Mouse (Mus musculus) cerebellum, adult 11 months (tissue): ENCODE results near the gene Prdm16.

Experiments
- DNase-seq: peaks from one replicate; pipeline ENCODE4 v3.0.0; 2022

Gene Prdm16

DNA sequence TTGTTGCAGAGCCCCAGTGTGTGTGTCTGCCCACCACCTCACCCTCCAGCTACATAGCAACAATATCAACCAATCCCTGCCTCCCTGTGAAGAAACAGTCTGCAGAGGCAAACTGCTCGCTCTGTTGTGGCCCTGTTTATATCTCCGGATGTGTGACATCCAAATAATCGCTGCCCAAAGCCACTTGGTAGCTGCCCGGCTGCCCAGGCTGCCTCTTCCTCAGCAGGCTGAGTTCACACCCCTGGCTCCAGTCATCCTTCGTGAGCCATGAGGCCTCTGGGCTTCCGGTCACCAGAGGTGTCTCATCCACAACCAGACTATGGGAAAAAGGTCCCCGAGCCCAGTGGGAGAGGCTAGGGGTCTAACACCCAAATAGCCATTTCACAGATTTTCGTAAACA, 164.1 kb downstream of the Prdm16 start:
- DNase-seq = no peak

- DNase-seq = no peak
These were observed 165.1 kb downstream of the Prdm16 start for GRCm38 (mm10) chr4:154471447-154472101.

- DNase-seq = no peak
These were observed 170.4 kb downstream of the Prdm16 start for GRCm38 (mm10) chr4:154466305-154466704.

- no peak for DNase-seq
These were observed 171.6 kb downstream of the Prdm16 start for GRCm38 (mm10) chr4:154465123-154465522.

- DNase-seq = no peak
These were observed 176.7 kb downstream of the Prdm16 start for GRCm38 (mm10) chr4:154460021-154460420.

DNA sequence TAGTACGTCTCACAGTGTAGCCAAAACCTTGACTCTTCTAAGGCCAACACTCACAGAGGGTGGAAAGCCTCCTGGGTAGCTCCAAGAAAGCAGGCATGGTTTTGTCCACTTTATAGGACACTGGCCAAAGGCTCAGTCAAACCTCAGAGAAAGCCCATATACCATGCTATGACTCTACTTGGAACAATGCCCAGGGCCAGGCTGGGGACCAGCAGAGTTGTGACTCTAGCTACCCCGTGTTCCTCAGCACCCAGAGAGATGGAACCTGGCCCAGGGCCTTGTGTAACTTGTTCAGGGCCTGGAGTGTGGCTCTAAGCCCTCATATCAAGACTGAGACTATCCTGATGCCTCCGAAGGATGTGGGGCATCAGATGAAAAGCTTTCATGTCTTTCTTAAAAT, 178.9 kb downstream of the Prdm16 start:
- no peak for DNase-seq

GRCm38 (mm10) chr4:154456265-154456822, 180.3 kb downstream of the Prdm16 start:
- DNase-seq = no peak

DNA sequence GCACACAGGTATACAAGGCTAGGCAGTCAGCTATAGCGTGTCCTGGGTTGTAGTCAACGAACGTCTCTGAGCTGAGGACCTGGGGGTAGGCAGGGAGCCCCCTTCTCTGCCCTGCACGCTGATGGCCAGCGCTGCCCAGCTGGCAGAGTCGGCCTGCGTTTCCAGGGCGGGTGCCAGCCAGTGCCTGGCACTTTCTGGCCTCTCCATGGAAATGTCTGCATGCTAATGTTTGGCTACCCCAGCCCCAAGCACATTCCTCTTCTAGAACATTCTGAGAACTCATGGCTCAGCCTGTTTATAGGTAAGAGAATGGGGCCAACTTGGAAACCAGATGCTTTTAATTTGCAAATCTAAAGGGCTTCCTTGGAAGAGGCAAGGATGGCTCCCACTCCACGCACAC, 186.2 kb downstream of the Prdm16 start:
- DNase-seq = no peak

GRCm38 (mm10) chr4:154450036-154450435, 186.6 kb downstream of the Prdm16 start:
- no peak for DNase-seq

- DNase-seq = no peak
These were observed 187.3 kb downstream of the Prdm16 start for GRCm38 (mm10) chr4:154449343-154449742.

DNA sequence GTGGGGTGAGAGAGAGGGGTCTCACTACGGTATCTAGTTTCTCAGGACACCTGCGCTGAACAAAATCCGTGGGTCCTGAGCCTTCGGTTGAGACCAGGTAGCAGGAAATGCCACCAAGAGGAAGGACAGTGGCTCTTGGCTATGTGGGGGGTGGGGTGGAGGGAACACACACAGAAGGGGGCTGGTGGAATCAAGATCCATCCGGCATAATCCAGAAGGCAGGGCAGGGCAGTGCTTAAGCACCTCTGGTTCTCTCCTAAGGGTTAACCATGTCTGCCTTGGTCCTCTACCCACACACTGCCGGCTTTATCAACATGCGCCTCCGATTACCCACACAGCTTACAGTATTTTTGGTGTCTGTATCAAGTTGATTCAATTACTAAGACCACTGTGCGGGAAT, 191.0 kb downstream of the Prdm16 start:
- no peak for DNase-seq

GRCm38 (mm10) chr4:154442645-154443304, 193.9 kb downstream of the Prdm16 start:
- no peak for DNase-seq

DNA sequence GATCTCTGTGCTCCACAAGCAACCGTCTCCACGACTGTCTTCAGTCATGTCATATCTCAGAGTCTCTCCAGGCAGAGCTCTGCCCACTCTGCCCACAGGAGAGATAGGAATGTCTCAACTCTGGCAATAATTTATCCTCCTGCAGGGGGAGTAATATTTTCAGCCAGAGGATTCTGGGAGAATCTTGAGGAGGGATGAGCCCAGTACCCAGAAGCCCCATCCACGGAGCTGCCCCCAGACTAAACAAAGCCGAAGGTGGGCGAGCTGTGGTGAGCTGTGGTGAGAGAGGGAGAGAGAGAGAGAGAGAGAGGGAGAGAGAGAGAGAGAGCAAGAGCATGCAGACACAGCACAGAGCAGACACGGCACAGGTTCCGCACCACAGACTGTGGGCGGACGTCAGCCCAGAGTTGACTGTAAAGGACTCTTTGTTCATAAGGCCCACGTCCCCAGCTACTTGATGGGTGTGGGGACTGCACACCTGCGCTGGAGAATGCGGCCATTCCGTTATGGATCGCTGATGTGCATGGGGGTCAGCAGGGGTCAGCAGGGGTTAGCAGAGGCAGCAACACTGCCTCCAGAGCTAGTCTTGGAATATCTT, 197.1 kb downstream of the Prdm16 start:
- DNase-seq = no peak

GRCm38 (mm10) chr4:154438610-154439009, 198.1 kb downstream of the Prdm16 start:
- no peak for DNase-seq

DNA sequence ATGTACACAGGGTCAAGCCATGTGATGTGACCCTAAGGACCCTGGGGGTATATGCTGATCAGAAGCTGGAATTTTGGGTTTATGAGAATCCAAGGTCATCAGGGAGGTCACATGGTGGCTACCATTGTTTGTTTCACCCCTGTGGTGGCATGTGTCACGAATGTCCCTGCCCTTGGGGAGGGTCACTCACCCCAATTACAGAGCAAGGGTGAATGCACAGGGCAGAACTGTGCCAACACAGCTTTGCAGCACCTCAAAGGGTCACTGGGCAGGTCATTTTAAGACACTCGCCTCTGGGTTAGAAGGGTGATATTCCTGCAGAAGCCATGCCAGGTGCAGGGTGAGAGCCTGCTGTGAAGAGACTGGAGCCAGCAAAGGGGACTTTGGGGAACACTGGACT, 206.9 kb downstream of the Prdm16 start:
- no peak for DNase-seq

DNA sequence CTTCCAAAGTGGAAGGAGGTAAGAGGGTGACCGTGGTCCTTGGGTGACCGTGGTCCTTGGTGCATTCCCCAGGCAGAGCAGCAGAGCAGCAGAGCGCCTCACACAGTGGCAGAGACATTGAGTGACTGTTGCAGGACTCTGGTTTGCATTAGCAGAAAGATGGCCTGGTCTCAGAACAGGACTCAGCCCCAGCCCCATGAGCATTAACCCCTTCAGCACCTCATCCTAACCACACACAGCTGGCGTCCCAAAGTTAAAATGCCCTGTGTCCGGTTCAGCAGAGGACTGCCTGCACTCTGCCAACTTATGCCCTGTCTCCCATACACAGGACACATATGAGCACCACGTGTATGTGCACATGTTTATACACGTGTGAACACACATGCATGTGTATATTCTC, 209.8 kb downstream of the Prdm16 start:
- DNase-seq = no peak

- no peak for DNase-seq
These were observed 211.4 kb downstream of the Prdm16 start for GRCm38 (mm10) chr4:154425284-154425683.

GRCm38 (mm10) chr4:154424681-154425080, 212.0 kb downstream of the Prdm16 start:
- no peak for DNase-seq

DNA sequence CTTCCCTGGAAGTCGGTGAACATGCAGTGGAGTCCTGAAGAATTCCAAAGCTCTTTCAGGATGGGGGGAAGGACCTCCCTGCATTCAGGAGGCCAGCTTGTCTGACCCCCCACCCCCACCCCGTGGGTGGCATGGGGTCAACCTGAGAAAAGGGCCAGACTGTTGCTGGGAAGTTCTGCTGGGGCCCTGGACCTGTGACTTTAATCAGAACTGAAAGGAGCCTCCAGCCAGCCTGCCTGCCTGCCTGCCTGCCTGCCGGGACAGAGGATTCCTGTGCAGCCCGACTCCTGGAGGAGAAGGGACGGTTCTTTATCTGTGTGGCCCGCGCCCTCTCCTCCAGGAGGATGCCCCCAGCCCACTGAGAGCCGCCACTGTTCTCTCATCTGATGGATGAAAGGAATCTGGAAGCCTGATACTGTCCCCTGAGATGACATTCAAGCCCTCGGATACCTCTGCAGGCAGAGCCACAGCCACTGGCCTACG, 214.2 kb downstream of the Prdm16 start:
- no peak for DNase-seq

DNA sequence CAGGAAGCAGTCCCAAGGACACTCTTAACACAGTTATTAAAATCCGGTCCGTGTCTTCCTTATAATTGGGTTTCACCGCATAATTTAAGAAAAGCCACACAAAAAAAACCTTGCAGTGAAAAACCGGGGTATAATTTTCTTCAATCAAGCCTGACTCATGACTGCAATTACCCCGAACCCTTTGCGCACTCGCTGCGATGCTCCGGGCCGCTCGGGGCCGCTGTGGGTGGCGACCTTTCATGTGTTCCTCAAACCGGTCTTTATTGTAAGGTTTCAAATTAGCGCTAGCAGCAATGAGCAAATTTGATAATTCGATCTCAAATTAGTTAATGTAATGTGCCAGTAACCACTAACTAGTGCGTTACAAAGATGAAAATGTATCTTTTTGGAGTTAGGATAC, 215.9 kb downstream of the Prdm16 start:
- DNase-seq = no peak

DNA sequence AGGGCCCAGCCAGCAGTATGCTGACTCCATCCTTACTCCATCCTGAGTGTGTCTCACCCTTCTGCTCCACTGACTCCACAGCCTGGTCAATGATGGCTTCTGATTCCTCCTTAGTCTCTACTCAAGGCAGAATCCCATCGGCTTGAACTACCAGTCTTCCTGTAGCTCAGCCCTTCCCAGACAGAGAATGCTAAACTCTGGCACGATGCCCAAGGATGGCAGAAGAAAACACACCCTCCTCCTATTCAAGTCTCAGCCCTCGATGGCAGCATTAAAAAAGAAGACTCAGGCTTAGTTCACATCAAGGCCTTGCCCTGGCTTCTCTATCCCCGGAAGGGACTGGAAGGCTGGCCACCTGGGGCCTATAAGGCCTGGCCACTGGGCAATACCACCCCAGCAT, 216.9 kb downstream of the Prdm16 start:
- DNase-seq = no peak

GRCm38 (mm10) chr4:154418993-154419392, 217.7 kb downstream of the Prdm16 start:
- no peak for DNase-seq

- no peak for DNase-seq
These were observed 218.3 kb downstream of the Prdm16 start for GRCm38 (mm10) chr4:154418327-154418744.

GRCm38 (mm10) chr4:154416728-154417127, 219.9 kb downstream of the Prdm16 start:
- no peak for DNase-seq
